Mouse (Mus musculus): ENCODE results near the gene Cacnb4.

The Cacnb4 gene

DNA sequence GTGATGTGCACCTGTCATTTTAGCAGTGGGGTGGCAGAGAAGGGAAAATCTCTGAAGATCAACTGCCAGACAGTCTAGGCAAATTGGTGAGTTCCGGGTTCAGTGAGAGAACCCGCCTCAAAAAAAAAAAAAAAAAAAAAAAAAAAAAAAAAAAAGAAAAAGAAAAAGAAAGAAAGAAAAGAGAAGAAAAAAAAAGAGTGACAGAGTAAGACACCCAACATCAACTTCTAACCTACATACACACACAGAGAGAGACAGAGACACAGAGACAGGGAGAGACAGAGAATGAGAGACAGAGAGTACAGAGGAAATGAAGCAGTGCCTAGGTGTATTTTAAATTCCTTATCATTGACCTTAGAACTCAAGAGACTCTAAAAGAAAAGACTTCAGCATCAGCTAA lies 146.1 kb downstream of the Cacnb4 start:
- in situ Hi-C loops (cut with MboI, MseI): no loop called here

DNA sequence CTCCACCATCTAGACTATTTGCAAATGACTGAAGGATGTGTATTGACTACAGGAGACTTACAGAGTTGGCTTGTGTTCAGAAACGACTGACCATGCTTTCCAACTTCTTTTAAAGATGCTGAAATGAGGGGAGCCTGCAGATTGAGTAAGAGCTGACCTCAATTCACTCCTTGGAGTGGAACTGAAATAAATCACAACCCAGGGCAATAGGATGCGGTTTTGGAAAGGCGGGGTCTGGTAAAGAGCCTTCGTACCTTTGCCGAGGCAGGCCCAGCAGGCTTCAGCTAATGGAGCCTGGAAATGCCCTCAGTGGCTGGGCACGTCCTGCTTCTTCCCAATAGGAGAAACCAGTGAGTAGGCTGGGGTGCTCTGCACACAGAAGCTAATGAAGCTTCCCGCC lies 147.4 kb downstream of the Cacnb4 start:
- in situ Hi-C loops (cut with MboI, MseI): loop anchor here (10.0 kb wide), 1 partner anchor 66 kb away; no protein-coding TSS in a partner anchor

DNA sequence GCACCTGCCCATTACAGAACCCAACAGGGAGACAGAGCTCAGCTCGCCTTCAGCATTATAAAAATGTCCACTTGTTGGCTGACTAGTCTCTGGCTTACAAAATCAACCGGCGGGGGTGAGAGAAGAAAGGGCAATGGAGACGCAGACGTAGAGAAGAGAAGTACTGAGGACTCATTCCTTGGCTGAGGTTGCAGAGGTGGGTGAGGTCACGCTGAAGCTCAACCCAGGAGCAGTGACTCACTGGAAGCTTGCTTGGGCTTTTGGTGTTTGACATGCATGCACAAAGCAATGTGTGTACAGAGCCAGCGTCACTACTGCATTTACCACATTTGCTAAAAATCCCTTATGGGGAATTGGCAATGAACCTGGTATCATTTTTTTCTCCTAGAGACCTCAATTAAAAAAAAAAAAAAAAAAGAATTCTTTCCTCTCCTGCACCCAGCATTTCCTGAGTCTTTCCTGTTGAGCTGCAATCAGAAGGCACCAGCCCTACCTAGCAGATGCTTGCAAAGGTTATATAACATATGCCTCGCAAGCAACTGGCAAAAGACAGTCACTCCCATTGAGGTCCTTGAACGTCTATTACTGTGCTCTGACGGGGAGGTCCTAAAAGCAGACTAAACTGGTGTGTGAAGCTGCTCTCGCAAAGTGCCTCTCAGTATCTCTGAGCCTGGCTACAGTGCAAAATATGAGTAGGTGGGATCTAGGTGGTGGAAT lies 150.6 kb downstream of the Cacnb4 start:
- in situ Hi-C loops (cut with MboI, MseI): loop anchor here (10.0 kb wide), 1 partner anchor 69 kb away; no protein-coding TSS in a partner anchor

DNA sequence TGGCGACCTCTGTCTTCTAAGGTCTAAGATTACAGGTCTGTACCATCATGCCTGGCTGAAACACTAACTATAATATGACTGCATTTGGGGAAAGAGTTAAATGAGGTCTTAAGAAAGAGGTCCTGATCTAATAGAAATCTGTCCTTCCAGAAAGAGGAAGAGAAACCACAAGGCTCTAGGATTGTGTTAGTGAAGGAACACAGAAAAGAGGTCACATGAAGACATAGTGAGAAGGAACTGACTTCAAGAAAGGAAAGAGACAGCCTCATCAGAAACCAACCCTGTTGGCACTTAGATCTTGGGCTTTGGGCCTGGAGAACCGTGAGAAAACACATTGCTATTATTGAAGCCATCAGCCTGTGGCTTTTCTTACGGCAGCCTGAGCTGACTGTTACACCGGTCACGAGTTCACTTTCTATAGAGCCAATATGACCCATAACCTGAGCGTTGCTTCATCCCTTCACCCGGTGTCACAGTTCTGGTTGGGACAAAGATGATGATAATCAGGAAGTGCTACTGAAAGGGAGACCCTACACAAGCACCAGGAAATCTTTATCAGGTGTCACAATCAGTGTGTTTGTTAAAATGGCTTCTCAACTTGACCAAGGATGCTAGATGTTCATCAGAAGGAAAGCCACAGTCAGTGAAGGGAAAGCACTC lies 153.4 kb downstream of the Cacnb4 start:
- in situ Hi-C loops (cut with MboI, MseI): loop anchor here (10.0 kb wide), 1 partner anchor 72 kb away; no protein-coding TSS in a partner anchor

DNA sequence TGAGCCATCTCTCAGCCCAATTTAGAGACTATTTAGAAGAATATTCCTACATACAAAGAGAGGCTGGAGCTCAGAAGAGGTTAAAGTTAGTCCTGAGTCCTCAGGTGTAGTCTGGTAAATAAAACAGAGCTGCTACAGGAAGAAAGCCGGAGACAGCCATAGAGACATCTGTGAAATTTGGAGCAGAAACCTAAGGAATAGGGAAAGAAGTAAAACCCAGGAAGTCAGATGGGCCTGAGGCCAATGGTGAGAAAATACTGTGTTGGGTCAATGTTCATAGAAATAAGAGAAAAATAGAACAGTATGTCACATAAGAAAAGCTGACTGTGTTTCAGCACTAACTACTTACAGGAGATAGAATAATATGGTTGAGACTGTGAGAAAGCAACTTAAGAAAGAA lies 155.6 kb downstream of the Cacnb4 start:
- in situ Hi-C loops (cut with MboI, MseI): loop anchor here (10.0 kb wide), 1 partner anchor 74 kb away; no protein-coding TSS in a partner anchor

DNA sequence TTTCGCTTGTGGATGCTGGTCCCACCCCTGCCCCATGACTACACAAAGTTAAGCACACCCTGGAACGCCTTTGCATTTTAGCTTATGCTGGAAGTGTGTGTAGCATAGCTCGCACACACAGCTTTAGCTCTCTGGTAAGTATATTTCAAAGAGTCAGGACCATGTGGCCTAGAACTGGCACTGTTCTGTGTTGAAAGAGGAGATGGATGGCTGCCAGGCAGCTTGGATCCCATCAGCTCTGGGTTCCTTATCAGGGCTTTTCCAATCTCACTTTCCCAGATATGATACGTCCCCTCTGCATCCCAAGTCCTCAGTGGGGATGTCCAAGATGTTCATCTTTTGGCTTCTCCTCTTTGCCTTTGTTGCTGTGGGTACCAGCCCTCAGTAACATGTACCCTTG lies 157.9 kb downstream of the Cacnb4 start:
- in situ Hi-C loops (cut with MboI, MseI): no loop called here

DNA sequence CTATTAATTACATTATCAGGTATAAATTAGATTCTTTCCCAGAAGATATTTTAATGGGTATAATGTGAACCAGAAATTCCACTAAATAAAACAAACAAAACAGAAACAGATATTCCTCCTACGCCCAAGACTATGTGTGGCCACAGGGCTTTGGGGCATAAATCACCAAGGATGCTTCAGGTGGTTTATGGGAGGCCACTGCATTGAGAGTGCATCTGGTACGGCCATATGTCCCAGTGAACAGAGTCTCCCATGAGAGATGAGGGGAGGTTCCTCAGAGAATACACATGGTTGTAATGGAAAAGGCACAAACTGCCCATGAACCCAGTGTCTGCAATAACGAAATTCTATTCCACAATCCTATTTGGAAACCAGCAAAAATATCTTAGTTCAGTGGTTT lies 160.1 kb downstream of the Cacnb4 start:
- in situ Hi-C loops (cut with MboI, MseI): no loop called here

DNA sequence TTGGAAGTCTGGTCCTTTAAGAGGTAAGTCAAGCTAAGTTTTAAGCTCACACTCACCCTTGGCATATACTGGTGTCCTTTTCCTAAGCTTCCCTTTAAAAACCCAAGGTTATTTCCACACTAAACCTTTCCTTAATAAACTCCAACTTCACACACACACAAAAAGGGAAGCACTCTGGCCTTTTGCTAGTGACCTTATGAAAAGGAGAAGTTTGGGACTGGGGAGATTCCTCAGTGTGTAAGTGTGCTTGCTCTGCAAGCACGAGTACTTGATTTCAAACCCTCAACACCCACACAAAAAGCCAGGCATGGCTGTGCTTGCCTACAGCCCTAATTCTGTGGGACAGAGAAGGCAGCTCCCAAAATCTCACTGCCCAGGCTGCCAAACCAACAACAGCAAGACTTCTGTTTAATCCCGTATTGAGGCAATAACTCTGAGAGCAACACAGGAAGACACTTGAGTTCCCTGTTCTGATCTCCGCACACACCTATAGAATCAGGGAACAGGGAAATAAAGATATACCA lies 163.7 kb downstream of the Cacnb4 start:
- in situ Hi-C loops (cut with MboI, MseI): no loop called here

DNA sequence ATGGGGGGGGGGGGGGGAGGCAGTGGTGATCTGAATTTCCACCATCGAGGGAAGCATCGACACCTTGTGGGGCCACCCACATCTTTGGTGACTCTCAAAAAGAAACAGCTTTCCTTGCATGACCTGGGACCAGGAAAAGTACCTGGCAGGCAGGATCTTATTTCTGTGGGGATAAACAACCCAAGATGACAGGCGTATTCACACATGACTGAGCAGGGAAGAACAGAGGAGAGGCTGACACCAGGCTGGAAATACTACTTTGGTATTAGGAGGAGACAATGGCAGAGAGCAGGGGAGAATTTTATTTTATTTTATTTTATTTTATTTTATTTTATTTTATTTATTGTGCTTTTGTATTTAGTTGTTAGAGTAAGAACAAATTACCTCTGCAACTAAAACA lies 164.4 kb downstream of the Cacnb4 start:
- in situ Hi-C loops (cut with MboI, MseI): no loop called here

DNA sequence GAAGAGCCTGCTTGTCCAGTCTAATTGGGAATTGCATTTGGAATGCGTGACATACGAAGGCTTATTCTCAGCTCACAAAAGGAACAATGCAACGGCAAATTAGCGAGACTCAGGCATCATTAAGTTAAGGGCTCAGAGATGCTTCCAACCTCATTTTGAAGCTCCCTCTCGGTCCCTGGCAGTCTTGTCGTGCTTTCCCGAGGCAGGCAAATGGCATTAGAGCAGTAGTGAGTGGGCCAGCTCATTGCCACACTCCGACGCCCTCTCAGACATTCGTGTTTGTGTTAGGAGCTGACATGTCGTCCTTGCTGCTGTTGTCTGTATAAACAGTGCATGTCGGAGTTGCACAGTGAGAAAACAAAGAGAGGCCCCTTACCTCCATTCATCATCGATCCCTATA lies 164.8 kb downstream of the Cacnb4 start:
- in situ Hi-C loops (cut with MboI, MseI): no loop called here

DNA sequence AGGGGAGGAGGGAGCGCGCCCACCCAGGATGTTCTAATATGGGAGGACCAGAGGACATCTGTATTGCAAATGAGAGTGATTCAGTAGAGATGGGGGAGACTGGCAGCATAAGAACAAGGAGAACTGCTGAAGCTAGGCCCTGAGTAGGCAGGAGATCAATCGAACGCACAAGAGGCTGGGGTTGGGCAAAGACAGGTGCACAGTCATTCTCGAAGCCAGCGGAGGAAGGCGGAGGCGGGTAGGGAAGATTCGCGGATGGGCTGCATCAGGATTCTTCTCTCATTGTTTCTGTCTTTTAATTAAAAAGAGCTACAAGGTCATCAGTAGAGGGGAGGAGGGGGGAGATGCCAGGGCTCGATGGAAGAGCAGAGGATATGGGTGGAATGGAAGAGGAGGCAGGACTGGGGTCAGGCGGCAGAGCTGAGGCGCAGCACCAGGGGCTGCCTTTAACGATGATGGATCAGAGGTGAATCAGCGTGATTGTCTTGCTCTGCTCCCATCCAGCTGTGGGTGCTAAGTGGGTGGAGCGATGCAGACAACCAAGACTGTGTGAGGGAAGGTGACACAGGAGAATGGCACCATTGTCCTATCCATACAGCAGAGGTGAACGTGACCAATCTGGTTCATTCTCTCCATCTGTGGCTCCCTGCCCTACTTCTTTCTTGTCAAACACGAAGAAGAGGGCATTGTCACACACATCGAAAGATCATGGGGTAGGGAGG lies 166.7 kb downstream of the Cacnb4 start:
- in situ Hi-C loops (cut with MboI, MseI): no loop called here

DNA sequence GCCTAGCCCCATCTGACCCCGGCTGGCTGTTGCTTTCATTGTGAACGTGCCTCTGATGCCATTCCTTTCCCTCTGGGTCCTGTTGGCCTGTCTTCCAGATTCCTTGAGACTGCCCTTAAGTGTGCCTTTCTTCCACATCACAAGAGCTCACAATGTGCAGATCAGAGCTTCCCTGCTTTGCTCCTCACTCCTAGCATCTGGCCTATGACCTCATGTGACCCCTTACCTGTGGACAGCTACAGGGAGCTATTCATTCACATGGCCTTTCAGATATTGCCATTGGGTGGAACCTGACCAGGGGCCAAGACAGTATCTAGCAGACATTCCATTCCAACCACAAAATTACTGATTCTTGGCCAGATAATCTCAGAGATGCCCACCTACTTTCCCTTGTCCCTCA lies 171.5 kb downstream of the Cacnb4 start:
- in situ Hi-C loops (cut with MboI, MseI): no loop called here

DNA sequence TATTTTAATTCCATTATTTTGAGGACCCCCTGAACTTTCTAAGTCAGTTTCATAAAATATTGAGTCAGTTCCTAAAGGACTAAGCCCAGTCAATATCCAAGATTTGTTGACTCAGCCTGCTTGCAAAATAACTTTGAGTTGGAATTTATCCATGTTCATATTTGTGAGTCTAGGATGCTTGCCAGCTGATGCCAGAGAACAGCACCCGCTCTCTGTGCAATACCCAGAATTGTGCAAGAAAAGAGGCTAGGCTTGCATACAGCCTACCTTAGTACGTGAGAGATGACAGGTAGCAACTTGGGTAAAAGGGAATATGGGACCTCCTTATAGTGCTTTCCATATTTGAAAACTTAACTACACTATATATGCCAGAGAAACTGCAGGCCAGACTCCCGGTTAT lies 171.9 kb downstream of the Cacnb4 start:
- in situ Hi-C loops (cut with MboI, MseI): no loop called here

DNA sequence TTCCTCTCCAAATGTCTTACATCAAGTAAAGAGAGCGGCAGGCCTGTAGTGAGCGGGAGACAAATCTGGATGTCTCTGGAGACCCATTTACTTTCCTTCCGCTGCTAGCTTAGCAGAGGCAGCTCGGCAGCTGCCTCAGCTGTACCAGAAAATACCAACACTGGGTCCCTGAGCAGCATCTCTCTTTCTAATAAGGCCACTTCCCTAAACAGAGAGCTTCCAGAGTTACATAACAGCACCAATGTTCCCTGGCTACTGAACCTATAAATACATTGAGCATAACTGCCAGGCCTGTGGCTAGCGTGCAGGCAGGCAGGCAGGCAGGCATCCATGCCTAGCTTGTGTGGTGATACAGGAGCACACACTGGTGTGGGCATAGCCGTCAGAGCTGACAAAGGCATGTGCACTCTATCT lies 176.8 kb downstream of the Cacnb4 start:
- in situ Hi-C loops (cut with MboI, MseI): no loop called here

DNA sequence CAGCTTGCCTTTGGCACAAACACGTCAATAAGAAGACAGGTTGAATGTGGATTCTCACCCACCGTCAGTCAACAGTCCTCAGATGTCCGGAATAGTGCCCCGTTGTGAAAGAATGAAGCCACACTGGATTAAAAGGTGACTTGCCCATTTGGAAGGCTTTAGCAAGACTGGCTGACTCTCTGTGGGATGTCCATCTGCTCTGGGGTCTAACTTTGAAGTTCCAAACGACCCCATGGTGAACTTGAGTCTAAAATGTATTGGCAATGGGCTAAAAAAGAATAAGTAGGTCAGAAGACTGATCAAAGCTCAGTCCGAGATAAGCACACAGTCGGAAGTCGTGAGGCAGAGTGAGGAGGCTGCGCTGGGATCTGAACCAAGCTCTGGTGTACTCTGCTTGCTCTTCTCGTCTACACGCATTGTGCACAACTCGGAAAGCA lies 177.5 kb downstream of the Cacnb4 start:
- in situ Hi-C loops (cut with MboI, MseI): no loop called here

DNA sequence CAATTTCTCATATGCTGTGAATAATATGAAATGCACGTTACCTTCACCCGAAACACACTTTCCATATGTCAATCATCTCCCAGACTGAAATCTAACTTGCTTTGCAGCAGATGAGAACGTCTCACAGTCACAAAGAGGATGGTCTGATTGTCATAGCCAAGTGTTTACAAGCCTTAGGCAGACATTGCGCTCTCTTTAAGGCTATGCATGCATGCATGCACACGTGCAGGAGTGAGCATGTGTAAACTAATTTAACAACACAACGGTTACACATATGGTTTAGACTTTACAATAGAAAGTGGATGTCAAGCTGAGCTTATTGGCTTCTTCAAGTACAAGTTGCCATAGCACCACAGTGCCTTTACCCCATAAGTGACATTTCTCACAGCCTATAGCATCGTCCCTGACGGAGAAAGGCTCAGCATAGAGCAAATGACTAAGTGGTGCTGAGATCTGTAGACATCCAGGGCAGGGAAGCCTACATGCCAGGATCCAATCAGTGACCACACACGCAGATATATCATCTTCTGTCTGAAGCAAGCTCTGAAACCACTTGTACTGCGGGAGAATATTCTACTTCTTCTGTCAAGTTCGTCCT lies 181.4 kb downstream of the Cacnb4 start:
- in situ Hi-C loops (cut with MboI, MseI): no loop called here

DNA sequence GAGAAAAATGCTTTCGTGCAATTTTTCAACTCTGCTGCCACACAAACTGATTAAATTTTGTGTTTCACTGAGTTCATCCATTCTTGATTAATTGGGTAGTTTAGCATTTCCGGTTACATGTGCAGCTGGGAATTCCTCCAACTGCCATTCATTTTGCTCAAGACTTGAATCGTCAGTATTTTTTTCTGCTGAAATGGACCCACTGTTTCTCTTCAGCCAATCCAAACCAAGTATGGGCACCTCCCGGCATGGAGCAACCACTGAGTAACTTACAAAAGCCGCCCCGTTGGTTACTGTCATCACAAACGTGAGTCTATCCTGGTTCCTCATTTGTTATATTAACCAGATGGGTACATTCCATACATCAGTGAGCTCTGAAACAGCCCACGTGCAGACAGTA lies 182.4 kb downstream of the Cacnb4 start:
- in situ Hi-C loops (cut with MboI, MseI): no loop called here

DNA sequence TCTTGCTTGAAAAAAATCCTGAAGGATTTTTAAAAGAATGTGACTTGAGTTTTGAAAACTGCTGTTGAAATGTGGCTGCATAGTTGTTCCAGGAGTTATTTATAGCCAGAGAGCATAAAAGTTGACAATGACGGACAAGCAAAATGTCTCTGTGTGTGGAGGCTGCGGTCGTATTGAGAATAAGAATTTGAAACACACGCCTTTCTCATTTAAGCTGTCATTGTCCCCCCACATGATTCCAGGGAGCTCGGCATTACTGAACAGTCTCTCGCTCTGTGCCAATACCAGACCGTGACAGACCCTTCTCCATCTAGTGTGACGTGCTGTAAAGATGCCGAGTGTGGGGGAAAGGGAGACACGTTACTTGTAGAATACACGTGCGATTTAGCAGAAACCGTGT lies 183.8 kb downstream of the Cacnb4 start:
- in situ Hi-C loops (cut with MboI, MseI): no loop called here

DNA sequence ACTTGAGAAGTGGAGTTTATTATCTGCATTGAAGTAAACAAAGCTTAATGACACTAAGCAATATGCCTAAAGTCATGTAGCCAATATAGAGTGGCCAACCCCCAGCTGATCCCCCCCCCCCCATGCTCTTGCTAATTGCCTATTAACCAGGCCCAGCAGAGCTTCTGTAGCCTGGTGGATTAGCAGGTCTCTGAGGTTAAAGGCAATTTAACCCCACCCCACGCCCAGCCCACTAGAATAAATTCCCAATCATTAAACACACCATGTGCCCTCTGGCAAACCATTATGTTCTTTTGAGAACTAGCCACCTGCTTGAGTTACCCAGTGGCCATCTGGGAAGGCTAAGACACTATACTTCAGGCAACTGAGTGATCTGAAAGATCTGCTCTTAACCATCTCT lies 186.8 kb downstream of the Cacnb4 start:
- in situ Hi-C loops (cut with MboI, MseI): no loop called here

DNA sequence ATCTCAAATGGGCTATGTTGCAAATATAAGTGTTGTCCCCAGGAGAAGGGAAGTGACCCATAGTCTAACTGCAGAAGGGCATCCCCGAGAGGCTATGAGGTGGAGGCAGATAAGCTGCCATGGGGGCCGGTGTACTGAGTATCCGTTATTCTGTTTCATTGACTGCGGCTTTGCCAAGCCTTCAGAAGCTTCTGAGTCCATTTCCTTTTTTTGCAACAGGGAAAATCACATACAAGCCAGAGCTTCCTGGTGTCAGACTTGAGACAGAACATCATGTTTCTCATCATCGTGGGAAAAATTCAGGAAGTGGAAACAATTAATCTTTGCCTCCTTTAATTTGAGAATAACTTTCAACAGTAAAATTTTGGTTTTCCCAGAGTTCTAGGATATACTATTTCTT lies 193.1 kb downstream of the Cacnb4 start:
- in situ Hi-C loops (cut with MboI, MseI): no loop called here

DNA sequence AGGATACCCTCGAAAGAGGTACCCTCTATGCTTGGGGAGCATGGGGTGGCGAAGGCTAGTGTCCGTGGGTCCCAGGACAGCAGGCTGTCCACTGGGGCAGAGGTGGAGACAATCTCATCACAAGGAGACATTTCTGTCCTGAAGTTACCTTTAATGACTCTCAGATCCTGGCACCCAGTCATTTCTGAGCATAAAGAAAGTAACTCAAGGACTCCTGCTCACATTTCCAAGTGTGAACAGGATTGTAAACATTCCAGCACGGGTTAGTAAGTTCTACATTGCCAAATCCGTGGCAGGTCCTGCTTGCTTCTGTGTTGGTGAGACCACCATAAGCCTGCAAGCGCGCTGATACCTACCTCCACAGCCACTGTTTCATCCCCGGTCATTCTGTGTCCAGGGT lies 196.2 kb downstream of the Cacnb4 start:
- in situ Hi-C loops (cut with MboI, MseI): no loop called here

DNA sequence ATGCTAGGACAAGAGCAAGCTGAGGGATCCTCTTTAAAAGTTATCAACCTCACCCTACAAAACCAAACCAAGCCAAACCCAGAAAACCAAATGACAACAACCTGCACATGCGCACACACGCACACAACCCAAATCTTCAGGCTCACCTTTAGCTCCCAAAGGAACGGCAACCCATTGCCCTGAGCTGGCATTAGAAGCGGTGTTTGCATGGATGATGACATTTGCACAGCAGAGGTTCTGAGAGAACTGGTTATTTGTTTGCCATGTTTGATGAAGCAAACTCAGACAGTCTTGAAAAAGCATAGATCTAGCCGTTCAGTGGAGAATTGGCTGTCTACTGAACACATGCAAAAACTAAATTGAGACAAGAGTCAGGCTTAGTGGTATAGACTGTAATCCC lies 198.1 kb downstream of the Cacnb4 start:
- in situ Hi-C loops (cut with MboI, MseI): no loop called here
